Mouse (Mus musculus): ENCODE measurements around the gene Bptf.
"Not testable (repeated sequence)": the region's sequence is repeated elsewhere in the genome, so short reads cannot be mapped to it uniquely, and the experiment has no call there.

The Bptf gene

GRCm38 (mm10) chr11:107131749-107132421 is at the start of gene Bptf:
Bptf (minus strand) TSS chr11:107132127.
- peak; percentile 95 for DNase-seq (ENCODE audit: low read depth, low spot score)
- Histone ChIP-seq H3K36me3 (ENCODE audit: control insufficient read depth, insufficient read depth, low read length, poor library complexity, severe bottlenecking) (no peaks in the 10 kb centered on the region), H3K27me3 (ENCODE audit: control insufficient read depth, insufficient read depth, low read length, poor library complexity, severe bottlenecking) (no peaks in the 10 kb centered on the region)

GRCm38 (mm10) chr11:107161215-107161614 is 29.3 kb upstream of the Bptf start:
- no peak for DNase-seq (ENCODE audit: low read depth, low spot score)
- Histone ChIP-seq H3K36me3 (ENCODE audit: control insufficient read depth, insufficient read depth, low read length, poor library complexity, severe bottlenecking) (no peaks in the 10 kb centered on the region), H3K27me3 (ENCODE audit: control insufficient read depth, insufficient read depth, low read length, poor library complexity, severe bottlenecking) (no peaks in the 10 kb centered on the region; the same call in 1 of the 2 replicates)

GRCm38 (mm10) chr11:107159034-107159433 is 27.1 kb upstream of the Bptf start:
- Histone ChIP-seq H3K36me3 (ENCODE audit: control insufficient read depth, insufficient read depth, low read length, poor library complexity, severe bottlenecking) (no peaks in the 10 kb centered on the region), H3K27me3 (ENCODE audit: control insufficient read depth, insufficient read depth, low read length, poor library complexity, severe bottlenecking) (no peaks in the 10 kb centered on the region; the same call in 1 of the 2 replicates)
- DNase-seq (ENCODE audit: low read depth, low spot score) = peak; percentile 72

GRCm38 (mm10) chr11:107156977-107157642 is 25.2 kb upstream of the Bptf start:
- no peak for DNase-seq (ENCODE audit: low read depth, low spot score)
- H3K36me3 ChIP-seq (ENCODE audit: control insufficient read depth, insufficient read depth, low read length, poor library complexity, severe bottlenecking) = no peaks in the 10 kb centered on the region
- H3K27me3 ChIP-seq (ENCODE audit: control insufficient read depth, insufficient read depth, low read length, poor library complexity, severe bottlenecking) = no peaks in the 10 kb centered on the region; the same call in 1 of the 2 replicates

GRCm38 (mm10) chr11:107155292-107155691 is 23.4 kb upstream of the Bptf start:
- DNase-seq (ENCODE audit: low read depth, low spot score) = no peak
- no peaks in the 10 kb centered on the region for H3K36me3 ChIP-seq (ENCODE audit: control insufficient read depth, insufficient read depth, low read length, poor library complexity, severe bottlenecking)
- no peaks in the 10 kb centered on the region; the same call in 1 of the 2 replicates for H3K27me3 ChIP-seq (ENCODE audit: control insufficient read depth, insufficient read depth, low read length, poor library complexity, severe bottlenecking)

- DNase-seq (ENCODE audit: low read depth, low spot score) = no peak
- no peaks in the 10 kb centered on the region; the same call in 1 of the 2 replicates for H3K27me3 ChIP-seq (ENCODE audit: control insufficient read depth, insufficient read depth, low read length, poor library complexity, severe bottlenecking)
- no peaks in the 10 kb centered on the region for H3K36me3 ChIP-seq (ENCODE audit: control insufficient read depth, insufficient read depth, low read length, poor library complexity, severe bottlenecking)
Observed at GRCm38 (mm10) chr11:107154431-107154830, 22.5 kb upstream of the Bptf start.

- DNase-seq (ENCODE audit: low read depth, low spot score) = no peak
- Histone ChIP-seq H3K36me3 (ENCODE audit: control insufficient read depth, insufficient read depth, low read length, poor library complexity, severe bottlenecking) (no peaks in the 10 kb centered on the region), H3K27me3 (ENCODE audit: control insufficient read depth, insufficient read depth, low read length, poor library complexity, severe bottlenecking) (no peaks in the 10 kb centered on the region; the same call in 1 of the 2 replicates)
Observed at GRCm38 (mm10) chr11:107153645-107154044, 21.7 kb upstream of the Bptf start.

- Histone ChIP-seq H3K27me3 (ENCODE audit: control insufficient read depth, insufficient read depth, low read length, poor library complexity, severe bottlenecking) (no peaks in the 10 kb centered on the region), H3K36me3 (ENCODE audit: control insufficient read depth, insufficient read depth, low read length, poor library complexity, severe bottlenecking) (no peaks in the 10 kb centered on the region)
- peak; percentile 64 for DNase-seq (ENCODE audit: low read depth, low spot score)
Observed at GRCm38 (mm10) chr11:107151809-107152208, 19.9 kb upstream of the Bptf start.

- not testable (repeated sequence) for H3K27me3 ChIP-seq (ENCODE audit: control insufficient read depth, insufficient read depth, low read length, poor library complexity, severe bottlenecking); H3K36me3 ChIP-seq (ENCODE audit: control insufficient read depth, insufficient read depth, low read length, poor library complexity, severe bottlenecking); DNase-seq (ENCODE audit: low read depth, low spot score)
Observed at GRCm38 (mm10) chr11:107143956-107144355, 12.0 kb upstream of the Bptf start.

- DNase-seq (ENCODE audit: low read depth, low spot score) = no peak
- Histone ChIP-seq H3K36me3 (ENCODE audit: control insufficient read depth, insufficient read depth, low read length, poor library complexity, severe bottlenecking) (no peaks in the 10 kb centered on the region), H3K27me3 (ENCODE audit: control insufficient read depth, insufficient read depth, low read length, poor library complexity, severe bottlenecking) (no peaks in the 10 kb centered on the region)
Observed at GRCm38 (mm10) chr11:107142382-107142781, 10.5 kb upstream of the Bptf start.

GRCm38 (mm10) chr11:107140756-107141155 is 8.8 kb upstream of the Bptf start:
- peak; percentile 72 for DNase-seq (ENCODE audit: low read depth, low spot score)
- Histone ChIP-seq H3K36me3 (ENCODE audit: control insufficient read depth, insufficient read depth, low read length, poor library complexity, severe bottlenecking) (no peaks in the 10 kb centered on the region), H3K27me3 (ENCODE audit: control insufficient read depth, insufficient read depth, low read length, poor library complexity, severe bottlenecking) (no peaks in the 10 kb centered on the region)

- peak; percentile 75 for DNase-seq (ENCODE audit: low read depth, low spot score)
- Histone ChIP-seq H3K36me3 (ENCODE audit: control insufficient read depth, insufficient read depth, low read length, poor library complexity, severe bottlenecking) (no peaks in the 10 kb centered on the region), H3K27me3 (ENCODE audit: control insufficient read depth, insufficient read depth, low read length, poor library complexity, severe bottlenecking) (no peaks in the 10 kb centered on the region)
Observed at GRCm38 (mm10) chr11:107138633-107139032, 6.7 kb upstream of the Bptf start.

GRCm38 (mm10) chr11:107137593-107137992 is 5.7 kb upstream of the Bptf start:
- Histone ChIP-seq H3K27me3 (ENCODE audit: control insufficient read depth, insufficient read depth, low read length, poor library complexity, severe bottlenecking) (no peaks in the 10 kb centered on the region), H3K36me3 (ENCODE audit: control insufficient read depth, insufficient read depth, low read length, poor library complexity, severe bottlenecking) (no peaks in the 10 kb centered on the region)
- DNase-seq (ENCODE audit: low read depth, low spot score) = no peak

GRCm38 (mm10) chr11:107136458-107136857 is 4.5 kb upstream of the Bptf start:
- H3K36me3 ChIP-seq (ENCODE audit: control insufficient read depth, insufficient read depth, low read length, poor library complexity, severe bottlenecking); H3K27me3 ChIP-seq (ENCODE audit: control insufficient read depth, insufficient read depth, low read length, poor library complexity, severe bottlenecking); DNase-seq (ENCODE audit: low read depth, low spot score): not testable (repeated sequence)

- no peaks in the 10 kb centered on the region for H3K27me3 ChIP-seq (ENCODE audit: control insufficient read depth, insufficient read depth, low read length, poor library complexity, severe bottlenecking)
- no peaks in the 10 kb centered on the region for H3K36me3 ChIP-seq (ENCODE audit: control insufficient read depth, insufficient read depth, low read length, poor library complexity, severe bottlenecking)
- DNase-seq (ENCODE audit: low read depth, low spot score) = no peak
Observed at GRCm38 (mm10) chr11:107135741-107136140, 3.8 kb upstream of the Bptf start.

Data from splenic B cell, adult 2 months (primary cell).